Mouse (Mus musculus) forebrain, postnatal 0 days (tissue): ENCODE results near the gene Cep63. TPM values are rescaled to one million over a fixed set of nuclear protein-coding genes. Genes with fewer than 3 reads are reported as not detected.
A peak's percentile ranks its signal among the peaks of the same experiment; 100 is the strongest.

ENCODE experiments used
- ATAC-seq: fragments of 200-750 bp; cut with Nextera tagmentation; 2 replicates; pipeline ENCODE4 v1.8.0; 2017; ENCODE audit warnings: mild to moderate bottlenecking, moderate library complexity
- DNase-seq: peaks from one replicate; pipeline ENCODE4 v3.0.0-alpha.2; 2015
- H3K27ac ChIP-seq: fragments of 300-500 bp; sonication (generic); 2 replicates; pipeline ENCODE4 v1.5.1; 2014; ENCODE audit warnings: low read depth, mild to moderate bottlenecking, antibody characterized with exemption, low read length, moderate library complexity, mixed read lengths
- H3K27me3 ChIP-seq: fragments of 300-500 bp; sonication (generic); 2 replicates; pipeline ENCODE4 v1.6.1; 2014; ENCODE audit warnings: mild to moderate bottlenecking, low read length, mixed read lengths; ENCODE audit not compliant: insufficient read depth
- H3K36me3 ChIP-seq: fragments of 300-500 bp; sonication (generic); 2 replicates; pipeline ENCODE4 v1.6.1; 2014; ENCODE audit warnings: mild to moderate bottlenecking, moderate library complexity; ENCODE audit not compliant: insufficient read depth
- H3K4me1 ChIP-seq: fragments of 300-500 bp; sonication (generic); 2 replicates; pipeline ENCODE4 v1.6.1; 2014; ENCODE audit warnings: antibody characterized with exemption; ENCODE audit not compliant: insufficient read depth
- H3K4me2 ChIP-seq: fragments of 300-500 bp; sonication (generic); 2 replicates; pipeline ENCODE4 v1.6.1; 2014; ENCODE audit warnings: low read depth, mild to moderate bottlenecking, moderate library complexity
- H3K4me3 ChIP-seq: fragments of 300-500 bp; sonication (generic); 2 replicates; pipeline ENCODE4 v1.5.1; 2014; ENCODE audit warnings: low read depth, low read length, mixed read lengths
- H3K9ac ChIP-seq: fragments of 300-500 bp; sonication (generic); 2 replicates; pipeline ENCODE4 v1.6.1; 2014; ENCODE audit warnings: mild to moderate bottlenecking
- H3K9me3 ChIP-seq: fragments of 300-500 bp; sonication (generic); 2 replicates; pipeline ENCODE4 v1.6.1; 2016; ENCODE audit warnings: low read length
- CTCF ChIP-seq: sonication (generic); IDR thresholded peaks from 2 replicates; pipeline ENCODE4 v1.5.1; 2016; ENCODE audit warnings: antibody characterized with exemption, control low read depth, low read depth
- WGBS: fragments of 180-500 bp; shearing (Covaris S2); extraction: QIAGEN DNeasy Blood & Tissue Kit; methylation state at CpG from one replicate; pipeline ENCODE4 v1.1.7; 2014; 5-methylcytosine and 5-hydroxymethylcytosine counted together
- polyA plus RNA-seq: library from polyadenylated mRNA; unstranded; fragments of >200 nt; fragmentation: Nextera tagmentation; extraction: Ambion mirVana; gene quantifications from 2 replicates; pipeline ENCODE4 v1.2.1, GENCODE M21; 2015
- total RNA-seq: library from RNA; depleted of rRNA; stranded (reverse); fragments of >200 nt; gene quantifications from 2 replicates; pipeline ENCODE4 v1.2.3, GENCODE M21; 2014

The Cep63 gene
- total and polyA plus RNA-seq, 2 experiments from 2014 or later: 19.5 to 39.3 TPM

DNA sequence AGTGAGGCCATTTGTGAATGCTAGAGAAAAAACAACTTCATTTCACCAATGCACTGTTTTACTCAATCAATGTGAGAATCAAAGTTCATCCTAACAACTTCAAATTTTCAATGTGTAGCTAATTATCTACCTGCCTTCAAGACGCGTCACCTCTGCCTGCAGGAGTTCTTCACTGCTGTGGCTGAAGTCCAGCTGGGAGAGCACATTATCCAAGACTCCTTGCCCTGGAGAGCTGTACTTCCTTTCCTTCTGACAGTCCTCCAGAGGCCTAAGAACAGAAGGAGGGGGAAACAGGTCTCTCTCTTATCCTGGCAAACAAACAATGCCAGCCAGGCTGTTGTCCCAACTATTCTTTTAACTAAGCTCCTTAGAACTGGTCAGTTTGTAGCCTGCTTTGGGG lies 25.1 kb downstream of the Cep63 start:
- H3K9ac ChIP-seq: no peak overlapping the region
- no peaks in the 10 kb centered on the region for H3K4me1 ChIP-seq
- H3K27me3 ChIP-seq: no peaks in the 10 kb centered on the region
- H3K36me3 ChIP-seq: peaks cover 17% of the 10 kb centered on the region
- H3K27ac ChIP-seq: no peak overlapping the region
- no peak for TF ChIP-seq CTCF
- 80% methylated on average over 2 of the region's 2 CpGs for WGBS
- no peak overlapping the region for H3K4me3 ChIP-seq
- no peak for DNase-seq
- no peaks in the 10 kb centered on the region for H3K9me3 ChIP-seq
- no peak overlapping the region for H3K4me2 ChIP-seq
- no peak for ATAC-seq

GRCm38 (mm10) chr9:102595662-102596436 lies 30.5 kb downstream of the Cep63 start:
- Histone ChIP-seq H3K36me3 (peaks cover 21% of the 10 kb centered on the region), H3K9me3 (no peaks in the 10 kb centered on the region), H3K9ac (no peak overlapping the region), H3K4me1 (no peaks in the 10 kb centered on the region), H3K27me3 (no peaks in the 10 kb centered on the region), H3K4me2 (no peak overlapping the region), H3K27ac (no peak overlapping the region), H3K4me3 (no peak overlapping the region)
- no peak for TF ChIP-seq CTCF
- no peak for DNase-seq
- no peak for ATAC-seq
- WGBS: 73% methylated on average over 8 of the region's 8 CpGs

GRCm38 (mm10) chr9:102594667-102595393 lies 31.5 kb downstream of the Cep63 start:
- DNase-seq: peak; percentile 20
- no peak overlapping the region for H3K27ac ChIP-seq
- no peak overlapping the region for H3K4me2 ChIP-seq
- no peaks in the 10 kb centered on the region for H3K4me1 ChIP-seq
- no peaks in the 10 kb centered on the region for H3K9me3 ChIP-seq
- WGBS: 33% methylated on average over 6 of the region's 6 CpGs
- no peak overlapping the region for H3K9ac ChIP-seq
- ATAC-seq: peak; percentile 32
- no peak overlapping the region for H3K4me3 ChIP-seq
- no peak for TF ChIP-seq CTCF
- H3K36me3 ChIP-seq: peaks cover 21% of the 10 kb centered on the region
- H3K27me3 ChIP-seq: no peaks in the 10 kb centered on the region

- H3K4me1 ChIP-seq: no peaks in the 10 kb centered on the region
- WGBS: 72% methylated on average over 5 of the region's 5 CpGs
- H3K27ac ChIP-seq: no peak overlapping the region
- H3K4me2 ChIP-seq: no peak overlapping the region
- DNase-seq (no peak), ATAC-seq (no peak)
- no peak overlapping the region for H3K4me3 ChIP-seq
- H3K27me3 ChIP-seq: no peaks in the 10 kb centered on the region
- H3K36me3 ChIP-seq: peaks cover 23% of the 10 kb centered on the region
- H3K9me3 ChIP-seq: no peaks in the 10 kb centered on the region
- no peak overlapping the region for H3K9ac ChIP-seq
- TF ChIP-seq CTCF: no peak
These were observed 39.0 kb downstream of the Cep63 start for GRCm38 (mm10) chr9:102587347-102587746.

DNA sequence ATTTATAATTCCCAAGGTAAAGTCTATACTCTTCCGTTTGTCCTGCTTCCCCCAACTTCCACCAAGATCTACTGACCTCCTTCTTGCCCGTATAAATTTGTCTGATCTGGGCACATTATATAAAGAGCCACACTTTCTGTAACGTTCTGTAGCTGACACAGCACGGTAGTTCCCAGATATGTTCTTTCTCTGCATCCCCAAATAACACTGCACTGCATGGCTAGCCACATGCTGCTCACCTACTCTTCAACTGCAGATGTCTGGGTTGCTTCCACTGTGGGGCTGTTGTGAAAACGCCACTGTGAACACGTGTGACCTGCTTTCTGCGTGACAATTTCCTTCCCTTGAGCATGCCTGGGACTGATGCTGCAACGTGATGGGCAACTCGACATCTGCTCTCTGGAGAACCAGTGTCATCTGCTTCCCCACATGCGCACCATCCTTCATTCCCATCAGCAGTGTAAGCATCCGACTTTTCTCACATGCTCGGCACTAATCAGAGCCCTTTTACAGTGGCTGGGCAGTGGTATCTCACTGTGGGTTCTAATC lies 44.3 kb downstream of the Cep63 start:
- H3K27ac ChIP-seq: no peak overlapping the region
- DNase-seq: no peak
- H3K4me3 ChIP-seq: no peak overlapping the region
- H3K27me3 ChIP-seq: no peaks in the 10 kb centered on the region
- no peak overlapping the region for H3K9ac ChIP-seq
- ATAC-seq: no peak
- no peak overlapping the region for H3K4me2 ChIP-seq
- no peaks in the 10 kb centered on the region for H3K4me1 ChIP-seq
- peaks cover 23% of the 10 kb centered on the region for H3K36me3 ChIP-seq
- no peaks in the 10 kb centered on the region for H3K9me3 ChIP-seq
- 83% methylated on average over 12 of the region's 12 CpGs for WGBS
- no peak for TF ChIP-seq CTCF

GRCm38 (mm10) chr9:102577480-102577879 lies 48.9 kb downstream of the Cep63 start:
- Histone ChIP-seq H3K36me3 (no peaks in the 10 kb centered on the region), H3K27me3 (no peaks in the 10 kb centered on the region), H3K4me3 (no peak overlapping the region), H3K4me2 (no peak overlapping the region), H3K4me1 (no peaks in the 10 kb centered on the region), H3K27ac (no peak overlapping the region), H3K9me3 (no peaks in the 10 kb centered on the region), H3K9ac (no peak overlapping the region)
- ATAC-seq (no peak), DNase-seq (no peak)
- WGBS: 85% methylated on average over 5 of the region's 5 CpGs
- no peak for TF ChIP-seq CTCF

DNA sequence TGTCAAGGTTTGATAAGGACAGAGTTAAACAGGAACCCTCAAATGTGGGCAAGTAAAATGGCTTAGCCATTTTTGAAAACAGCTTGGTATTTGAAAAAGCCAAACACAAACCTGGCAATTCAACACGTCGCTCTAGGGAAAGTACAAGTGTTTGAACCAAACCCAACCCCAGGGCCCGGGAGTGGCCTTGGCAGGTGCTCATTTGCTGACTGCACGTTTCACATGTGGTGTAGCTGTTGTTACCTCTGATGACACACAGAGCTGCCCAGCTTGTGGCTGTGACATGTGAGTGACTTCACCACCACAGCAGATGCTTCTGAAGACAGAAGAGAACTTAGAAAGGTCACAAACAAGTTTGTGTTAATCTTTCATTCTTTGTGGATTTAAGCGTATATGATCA lies 53.4 kb downstream of the Cep63 start:
- Histone ChIP-seq H3K4me1 (no peaks in the 10 kb centered on the region), H3K9me3 (no peaks in the 10 kb centered on the region), H3K9ac (no peak overlapping the region), H3K27ac (no peak overlapping the region), H3K36me3 (no peaks in the 10 kb centered on the region), H3K4me2 (no peak overlapping the region), H3K27me3 (no peaks in the 10 kb centered on the region), H3K4me3 (no peak overlapping the region)
- ATAC-seq: no peak
- DNase-seq: no peak
- WGBS: 77% methylated on average over 5 of the region's 5 CpGs
- TF ChIP-seq CTCF: no peak
